Mouse (Mus musculus) activated CD4-positive, CD25-positive, alpha-beta regulatory T cell (primary cell): Measurements from ENCODE around the gene 4930595M18Rik. TPM values are rescaled to one million over a fixed set of nuclear protein-coding genes. Genes with fewer than 3 reads are reported as not detected.

Experiments used
- polyA plus RNA-seq, 2 experiments: library from polyadenylated mRNA; unstranded; fragments of 100-300 nt; shearing (Covaris generic); gene quantifications; one replicate each; pipeline ENCODE4 v1.2.1; 2017

4930595M18Rik gene
- polyA plus RNA-seq, result not detected

DNA sequence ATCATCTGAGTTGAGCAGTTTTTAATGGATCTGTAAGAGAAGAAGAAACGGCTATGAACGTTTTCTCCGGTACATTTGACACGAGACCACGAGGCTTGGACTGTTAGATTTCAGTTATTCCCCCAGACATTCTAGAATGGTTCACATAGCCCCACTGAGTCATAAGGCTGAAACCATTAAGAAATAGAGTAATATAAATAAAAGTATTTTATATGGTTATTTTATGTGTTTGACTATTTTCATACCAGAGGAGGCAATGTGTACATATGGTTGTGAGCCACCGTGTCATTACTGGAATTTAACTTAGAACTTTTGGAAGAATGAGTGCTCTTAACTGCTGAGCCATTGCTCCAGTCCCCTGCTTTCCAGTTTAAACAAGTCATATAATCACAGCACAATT is at the start of gene 4930595M18Rik:
Gene 4930595M18Rik (minus strand): TSS at position 101 of the 400 bp plus-strand sequence.

